Mouse (Mus musculus) cerebellum, adult 9-11 months (tissue): ENCODE data around the gene March1.

Experiments used
- DNase-seq: peaks from one replicate; pipeline ENCODE4 v3.0.0; 2022

Gene March1

DNA sequence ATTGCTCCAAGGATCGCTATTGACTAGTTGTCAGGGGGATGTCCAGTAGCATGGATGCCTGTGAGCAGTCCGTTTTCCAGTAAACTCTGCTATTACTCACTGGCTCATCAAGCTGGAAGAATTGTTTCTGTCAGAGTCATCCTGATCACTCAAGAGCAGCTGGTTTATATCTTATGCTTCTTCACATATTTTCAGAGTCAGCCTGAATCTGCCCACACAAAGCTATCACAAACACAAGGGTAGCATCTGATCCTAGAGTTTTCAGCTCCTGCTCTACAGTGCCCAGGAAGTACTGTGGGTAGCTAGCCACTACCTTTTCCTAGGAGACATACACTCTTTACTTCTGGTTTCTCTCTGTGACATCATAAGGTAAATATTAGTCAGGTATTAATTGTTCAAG is 405.1 kb downstream of the March1 start:
- no peak for DNase-seq

DNA sequence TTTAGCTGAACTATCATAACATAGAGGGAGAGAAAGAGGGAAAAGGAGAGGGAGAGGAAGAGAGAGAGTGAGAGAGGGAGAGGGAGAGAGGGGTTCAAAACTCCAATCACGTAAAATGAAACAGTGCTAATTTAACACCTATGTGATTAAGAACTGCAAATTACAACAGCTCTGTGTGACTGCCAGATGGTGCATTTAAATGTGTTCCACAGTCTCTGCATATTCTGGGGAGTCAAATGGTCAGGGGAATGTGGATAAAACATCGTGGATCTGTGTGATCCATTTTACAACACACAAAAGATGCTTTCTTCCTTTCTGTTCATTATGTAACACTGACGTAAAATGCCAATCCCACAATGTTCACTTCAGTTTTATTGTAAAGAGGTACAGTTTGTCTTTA is 416.0 kb downstream of the March1 start:
- no peak for DNase-seq

DNA sequence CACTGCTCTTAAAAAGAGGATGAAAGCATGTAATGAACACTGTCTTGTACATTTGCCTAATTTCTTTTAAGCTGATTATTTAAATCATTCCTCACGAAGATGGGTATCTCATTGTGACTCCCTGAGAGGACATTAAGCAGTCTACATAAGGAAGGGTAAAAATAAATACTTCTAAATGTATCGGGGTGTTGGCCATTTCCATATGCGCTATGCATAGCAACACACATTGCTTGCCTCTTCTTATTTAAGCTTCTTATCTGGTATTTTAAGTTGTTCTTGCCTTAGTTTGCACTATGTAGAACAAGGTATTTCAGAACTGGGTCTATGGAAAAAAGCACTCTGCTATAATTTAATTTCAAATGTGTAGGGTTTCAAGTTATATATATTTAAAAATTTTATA is 416.7 kb downstream of the March1 start:
- no peak for DNase-seq

DNA sequence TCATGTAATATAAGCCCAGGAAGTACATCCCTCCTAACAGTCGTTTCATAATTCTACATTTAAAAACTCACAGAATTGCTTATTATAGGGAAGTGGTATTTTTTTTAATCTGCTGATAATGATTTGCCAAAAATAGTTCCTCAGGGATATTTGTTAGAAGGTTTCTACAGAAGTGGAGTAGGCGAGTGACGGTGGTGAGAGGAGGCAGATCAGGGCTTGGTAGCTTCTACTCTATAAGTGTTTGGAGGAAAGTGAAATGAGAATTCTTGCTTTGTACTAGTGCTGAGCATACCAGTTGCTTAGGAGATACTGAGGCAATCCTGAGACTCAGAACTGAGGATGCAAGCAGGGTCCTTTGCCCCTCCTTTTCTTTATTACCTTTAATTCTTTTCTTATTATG is 476.5 kb downstream of the March1 start:
- no peak for DNase-seq

DNA sequence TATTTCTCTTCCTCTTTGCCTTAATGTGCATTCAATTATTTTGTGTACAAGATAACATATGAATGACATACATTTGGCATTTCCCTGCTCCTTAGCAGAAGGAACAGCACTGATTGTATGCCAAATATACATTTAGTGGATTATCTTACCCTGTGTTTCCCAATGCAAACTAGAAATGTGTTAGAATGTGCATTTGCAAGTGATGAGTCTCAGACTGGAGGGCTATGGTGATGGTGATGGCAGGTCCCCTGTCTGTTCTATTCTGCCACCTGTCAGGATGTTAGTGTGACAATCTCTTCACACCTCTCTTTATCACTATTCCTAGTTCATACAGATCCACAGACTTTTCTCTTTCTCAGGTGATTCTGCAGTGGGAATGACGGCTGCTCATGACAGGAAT is 480.4 kb downstream of the March1 start:
- no peak for DNase-seq

DNA sequence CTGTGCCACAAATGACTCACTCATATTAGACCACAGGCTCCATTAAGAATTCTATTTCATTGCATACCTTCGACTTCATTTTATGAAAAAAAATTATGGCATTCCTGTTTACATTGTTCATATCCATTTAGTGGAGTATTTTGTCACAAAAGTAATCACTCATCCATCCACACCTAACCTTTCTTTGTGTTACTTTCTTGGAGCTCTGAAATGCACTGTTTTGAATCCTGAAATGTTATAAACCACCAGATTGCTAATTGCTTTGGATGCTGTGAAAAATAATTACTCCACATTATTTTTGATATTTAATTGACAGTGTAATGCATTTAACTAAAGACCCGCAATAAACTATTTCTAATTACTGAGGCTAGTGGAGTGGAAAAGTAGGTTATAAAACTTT is 501.6 kb downstream of the March1 start:
- DNase-seq, result no peak

DNA sequence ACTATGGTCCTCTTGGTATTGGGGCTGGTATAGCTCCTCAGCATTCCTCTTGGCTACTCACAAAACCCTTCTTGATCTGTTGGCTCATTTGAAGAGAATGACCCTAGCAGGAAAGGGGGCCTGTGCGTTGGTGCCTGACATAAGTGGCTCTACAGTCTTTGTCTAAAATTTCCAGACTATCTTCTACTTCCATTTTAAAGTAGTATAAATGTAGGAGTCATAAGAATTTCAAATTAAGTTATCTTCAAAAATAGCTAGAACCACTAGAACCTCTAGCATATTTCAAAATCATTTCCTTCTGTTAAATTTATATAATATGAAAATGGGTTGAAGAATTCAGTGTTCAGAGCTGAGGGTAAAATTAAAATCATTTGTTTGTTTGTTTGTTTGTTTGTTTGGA is 541.9 kb downstream of the March1 start:
- no peak for DNase-seq

DNA sequence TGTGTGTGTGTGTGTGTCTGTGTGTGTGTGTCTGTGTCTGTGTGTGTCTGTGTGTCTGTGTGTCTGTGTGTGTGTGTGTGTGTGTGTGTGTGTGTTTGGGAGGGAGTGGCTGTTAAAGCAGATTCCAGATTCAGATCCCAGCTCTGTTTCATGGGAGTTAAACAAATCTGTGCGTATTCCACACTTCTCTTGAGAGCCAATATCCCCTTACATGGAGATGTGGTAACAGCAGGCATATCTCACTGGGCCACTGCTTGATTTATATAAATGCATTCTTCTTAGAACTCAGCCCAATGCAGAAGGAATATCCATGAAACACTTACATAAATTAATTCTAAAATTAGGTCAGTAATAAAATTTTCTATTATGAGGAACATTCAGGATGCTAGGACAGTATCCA is 549.1 kb downstream of the March1 start:
- DNase-seq, result no peak

DNA sequence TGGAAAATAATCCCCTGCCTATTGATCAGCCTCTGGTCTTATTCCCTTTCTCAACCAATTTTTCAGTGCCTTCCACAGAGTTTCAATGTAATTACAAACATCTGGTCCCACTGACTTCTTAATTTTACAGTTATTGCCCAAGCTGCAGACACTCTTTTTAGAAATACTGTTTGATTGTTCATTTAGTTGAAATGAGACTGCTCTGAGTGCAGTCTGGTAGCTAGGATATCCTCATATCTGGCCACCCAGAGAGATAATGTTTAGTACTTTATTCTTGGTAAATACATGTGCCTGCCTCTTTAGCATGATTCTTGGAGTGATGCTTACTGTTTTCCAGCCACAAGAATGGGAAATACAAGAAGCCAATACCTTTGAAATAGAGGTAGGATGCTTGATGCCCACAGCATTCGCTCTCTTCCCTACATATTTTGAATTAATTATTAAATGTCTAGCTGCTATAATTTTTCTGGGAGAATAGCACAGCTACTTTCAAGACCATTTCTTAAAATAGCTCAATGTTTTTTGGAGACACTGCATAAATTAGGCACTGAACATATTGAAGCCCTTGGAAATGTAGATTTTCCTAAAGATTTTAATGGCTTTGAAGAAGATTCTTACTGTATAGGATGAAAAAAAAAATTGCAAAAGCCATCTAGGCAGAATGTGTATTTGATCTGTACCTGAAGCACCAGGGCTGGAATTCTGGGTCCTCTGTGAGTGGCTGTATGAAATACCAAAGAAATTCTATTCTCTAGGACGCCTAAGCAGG is 549.9 kb downstream of the March1 start:
- no peak for DNase-seq

DNA sequence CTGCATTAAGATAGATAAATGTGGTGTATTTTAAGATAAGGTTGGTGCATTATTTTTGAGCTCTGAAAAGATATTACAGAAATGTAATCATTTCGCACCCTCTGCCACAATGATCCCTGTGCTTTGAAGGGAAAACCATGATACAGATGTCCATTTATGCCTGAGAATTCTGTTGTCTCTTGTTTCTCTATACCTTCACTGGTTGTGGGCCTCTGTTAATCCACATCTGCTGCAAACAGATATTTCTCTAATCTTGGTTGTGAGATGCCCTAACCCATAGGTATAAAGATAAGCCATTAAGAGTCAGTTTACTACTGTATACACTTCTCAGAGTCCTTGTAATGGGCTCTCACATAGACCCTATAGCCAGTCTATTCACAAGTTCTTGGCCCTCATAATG is 561.6 kb downstream of the March1 start:
- no peak for DNase-seq

DNA sequence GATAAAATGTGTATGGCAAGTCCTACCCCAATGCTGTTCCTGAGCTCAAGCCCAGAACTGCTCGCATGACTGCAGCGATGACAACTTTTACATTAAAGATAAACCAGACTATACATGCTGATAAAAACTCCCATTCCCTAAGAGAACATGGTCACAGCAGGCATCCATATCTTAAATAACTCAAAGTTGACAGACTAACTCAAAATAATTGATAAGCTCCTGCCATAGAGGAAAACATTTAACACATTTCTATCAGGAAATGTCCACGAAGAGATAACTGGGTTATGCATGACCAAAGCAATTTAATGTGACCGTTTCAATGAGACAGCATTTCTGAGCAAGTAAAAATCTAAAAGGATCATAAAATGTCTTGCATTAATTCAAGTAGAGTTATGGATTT is 563.6 kb downstream of the March1 start:
- DNase-seq, result no peak

DNA sequence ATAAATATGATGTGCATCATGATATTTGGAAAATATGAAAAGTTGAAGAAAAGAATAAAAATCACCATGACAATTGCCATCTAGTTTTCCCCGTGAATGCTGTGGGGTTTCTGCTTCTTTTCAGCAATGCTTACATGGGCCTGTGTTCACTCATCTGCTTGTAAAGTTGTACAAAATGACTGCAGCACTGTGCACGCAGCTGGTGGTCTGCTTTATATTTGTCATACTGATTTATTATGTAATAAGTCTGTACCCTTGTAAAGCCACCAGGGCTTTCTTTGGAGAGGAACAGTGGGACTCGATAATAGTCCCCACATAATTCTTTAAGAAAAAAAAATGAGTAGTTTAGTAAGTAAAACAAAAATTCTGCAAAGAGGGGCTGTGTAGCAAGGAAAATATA is 564.6 kb downstream of the March1 start:
- DNase-seq, result no peak

DNA sequence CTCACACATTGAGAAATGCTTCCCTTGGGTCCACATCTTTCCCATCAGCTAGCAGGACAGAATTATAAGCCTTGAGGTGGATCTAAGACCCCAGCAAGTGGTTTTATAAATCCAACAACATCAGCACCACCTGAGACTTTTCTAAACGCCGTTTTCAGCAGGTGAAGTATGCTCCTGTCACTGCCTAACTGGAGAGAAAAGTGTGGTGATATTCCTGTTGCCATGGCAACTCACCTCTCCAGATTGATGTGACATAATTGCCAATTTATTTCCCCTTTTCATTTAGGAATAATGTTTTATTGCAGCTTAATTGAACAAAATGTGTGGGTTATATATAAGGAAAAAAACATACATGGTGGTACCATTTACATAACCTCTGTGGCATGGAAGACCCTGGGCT is 565.8 kb downstream of the March1 start:
- DNase-seq, result no peak

DNA sequence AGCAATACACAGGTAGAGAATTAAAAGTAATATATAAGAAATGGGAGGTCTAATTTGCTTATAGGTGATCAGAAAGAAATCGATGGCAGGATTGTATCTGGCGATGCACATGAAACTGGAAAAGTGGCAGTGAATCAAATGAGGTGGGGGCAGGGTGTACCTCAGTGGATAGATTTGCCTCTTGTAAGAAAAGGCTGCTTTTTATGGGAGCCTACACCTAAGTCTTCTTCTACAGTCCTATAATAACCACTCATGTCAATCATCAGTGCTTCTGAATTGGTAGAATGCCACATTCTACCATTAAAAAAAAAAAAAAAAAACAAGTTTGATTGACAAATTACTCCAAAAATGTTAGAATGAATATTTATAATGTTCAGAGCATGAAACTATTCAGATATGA is 567.5 kb downstream of the March1 start:
- no peak for DNase-seq

DNA sequence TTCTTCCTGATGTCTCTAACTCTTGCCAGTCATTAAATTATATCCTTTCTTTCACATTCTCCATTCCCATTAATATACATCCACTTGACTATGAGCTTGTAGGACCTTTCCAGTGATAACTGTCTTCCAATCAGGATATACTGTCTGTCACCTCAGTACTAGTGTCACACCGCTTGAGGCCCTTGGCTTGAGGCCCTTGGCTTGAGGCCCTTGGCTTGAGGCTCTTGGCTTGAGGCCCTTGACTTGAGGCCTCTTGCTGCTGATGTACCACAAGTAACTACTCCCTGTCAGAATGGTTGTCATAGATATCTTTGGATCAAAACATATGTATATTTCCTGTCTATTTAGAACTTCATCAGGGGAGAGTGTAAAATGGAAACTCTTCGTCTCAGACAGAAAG is 576.7 kb downstream of the March1 start:
- DNase-seq, result no peak

DNA sequence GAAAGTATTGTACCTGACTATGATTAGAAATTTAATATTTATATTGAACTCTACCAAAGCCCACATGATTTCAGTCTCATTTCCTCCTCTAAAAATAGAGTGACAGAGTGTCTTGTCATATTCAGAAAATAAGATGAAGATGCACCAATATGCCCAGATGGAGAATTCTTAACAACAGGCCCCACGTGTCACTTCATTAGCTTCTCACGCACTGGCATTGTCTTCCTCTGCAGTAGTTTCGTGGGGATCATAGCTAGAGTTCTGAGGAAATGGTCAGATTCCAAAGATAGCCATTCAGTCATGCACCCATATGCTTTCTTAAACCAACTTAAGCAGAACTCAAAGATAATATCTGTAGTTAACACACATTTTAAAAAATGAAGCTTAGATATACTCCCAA is 582.5 kb downstream of the March1 start:
- no peak for DNase-seq

DNA sequence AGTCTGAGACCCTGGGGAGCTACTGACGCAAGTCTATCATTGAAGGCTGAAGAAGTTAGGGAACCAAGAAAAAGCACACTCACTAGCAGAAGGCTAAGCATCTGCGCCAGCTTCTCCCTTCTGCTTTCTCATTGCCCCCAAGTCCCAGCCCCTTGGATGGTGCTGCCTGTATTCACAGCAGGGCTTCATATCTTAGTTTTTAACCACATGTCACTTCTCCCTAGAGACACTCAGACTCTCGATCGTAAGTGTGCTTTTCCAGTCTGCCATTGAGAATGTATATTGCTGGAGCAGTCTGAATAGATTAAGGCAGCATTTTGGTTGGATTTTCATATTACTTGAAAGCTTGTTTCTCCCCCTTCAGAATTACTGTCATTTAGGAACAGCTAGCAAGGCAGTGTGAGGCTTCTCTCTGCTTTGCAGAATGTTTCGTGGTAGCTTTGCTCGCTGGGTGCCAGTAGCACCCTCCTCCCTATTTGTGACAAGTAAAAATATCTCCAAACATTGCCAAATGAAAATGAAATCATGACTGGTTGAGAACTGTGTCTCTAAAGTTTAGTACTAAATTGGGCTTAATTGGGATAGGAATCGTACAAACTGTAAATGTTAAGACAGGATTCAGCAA is 586.2 kb downstream of the March1 start:
- DNase-seq, result no peak

DNA sequence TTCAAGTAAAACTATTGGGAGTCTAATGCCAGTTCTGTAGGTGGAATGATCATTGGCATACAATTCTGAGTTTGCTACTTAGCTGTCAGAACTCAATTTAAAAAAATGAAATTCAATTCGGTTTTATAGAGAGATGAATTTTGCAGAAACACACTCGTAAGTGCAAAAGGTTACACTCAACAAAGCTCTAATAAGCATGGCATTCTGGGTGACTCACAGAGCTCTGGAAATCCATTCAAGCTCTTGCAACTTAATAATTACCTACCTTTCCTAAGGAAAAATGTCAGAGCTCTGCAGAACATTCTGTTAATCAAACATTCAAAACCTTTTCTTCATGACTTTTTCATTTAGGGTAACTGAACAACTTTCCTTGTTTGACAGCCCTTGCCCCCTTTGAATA is 591.9 kb downstream of the March1 start:
- DNase-seq, result no peak

DNA sequence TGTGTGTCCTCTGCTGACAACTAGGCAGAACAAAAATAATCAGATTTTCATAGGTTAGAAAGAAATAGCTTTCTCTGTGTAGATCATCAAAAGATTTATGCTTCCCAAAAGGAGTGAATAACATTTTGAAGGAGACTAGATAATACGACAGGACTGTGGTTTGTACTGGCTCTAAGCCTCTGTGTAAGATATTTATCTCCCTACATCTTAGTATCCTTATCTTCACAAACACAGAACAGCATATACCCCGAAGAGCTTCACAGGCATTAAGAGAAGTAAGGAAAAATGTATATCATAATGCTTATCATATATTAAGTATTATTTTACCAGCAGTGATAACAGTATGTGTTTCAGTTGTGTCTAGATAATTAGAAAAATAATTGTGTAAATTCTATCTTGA is 592.6 kb downstream of the March1 start:
- no peak for DNase-seq

DNA sequence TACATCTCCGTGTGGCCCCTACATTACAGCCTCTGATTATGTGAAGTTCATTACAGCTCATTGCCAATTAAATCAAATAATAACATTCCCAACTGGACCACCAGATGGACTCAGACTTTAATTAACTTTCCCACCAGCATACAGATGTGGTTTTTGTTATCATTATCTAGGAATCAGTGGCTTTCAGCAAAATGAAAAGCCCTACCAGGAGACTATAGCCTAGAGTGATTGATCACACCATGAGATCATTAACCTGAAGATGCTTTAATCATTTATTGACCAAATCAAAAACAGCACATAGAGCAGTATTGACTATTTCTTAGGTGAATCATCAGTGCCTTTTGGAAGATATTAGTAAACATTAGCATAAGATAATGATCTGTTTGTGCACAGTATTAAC is 602.3 kb downstream of the March1 start:
- DNase-seq, result no peak

DNA sequence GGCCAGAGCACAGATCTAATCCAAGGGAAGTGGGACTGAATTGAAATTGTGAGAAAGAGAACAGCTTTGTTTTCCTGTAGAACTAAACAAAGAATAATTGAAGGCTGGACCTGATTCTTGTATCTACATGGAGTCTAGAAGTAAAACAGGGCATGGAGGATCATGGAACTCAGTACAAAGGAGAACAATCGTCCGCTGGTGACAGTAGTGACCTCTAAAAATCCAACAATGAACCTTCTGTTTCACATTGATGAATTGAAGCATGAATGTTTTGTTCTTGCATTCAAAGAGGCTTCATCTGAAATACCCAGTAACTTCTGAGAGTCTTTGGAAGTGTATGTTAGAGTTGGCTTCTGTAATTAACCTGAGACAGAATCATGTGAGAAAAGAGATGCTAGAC is 612.2 kb downstream of the March1 start:
- DNase-seq, result no peak

DNA sequence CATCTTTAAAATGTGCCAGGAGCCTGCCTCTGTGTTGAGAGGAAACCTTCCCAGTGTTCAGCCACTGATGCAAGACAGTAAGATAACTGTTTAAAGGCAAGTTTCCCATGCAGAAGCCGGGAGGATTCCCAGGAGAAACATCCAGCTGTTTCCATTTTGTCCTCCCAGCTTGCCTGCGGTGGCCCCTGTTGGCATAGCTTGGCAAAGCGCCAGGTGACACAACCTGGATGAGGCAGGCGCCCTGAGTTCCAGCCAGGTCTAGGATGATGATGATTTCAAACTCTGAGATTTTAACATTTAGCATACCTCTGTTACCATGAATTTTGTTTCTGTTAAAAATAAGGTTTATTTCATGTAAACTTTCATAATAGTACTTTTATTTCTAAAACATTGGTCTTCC is 651.8 kb downstream of the March1 start:
- no peak for DNase-seq

DNA sequence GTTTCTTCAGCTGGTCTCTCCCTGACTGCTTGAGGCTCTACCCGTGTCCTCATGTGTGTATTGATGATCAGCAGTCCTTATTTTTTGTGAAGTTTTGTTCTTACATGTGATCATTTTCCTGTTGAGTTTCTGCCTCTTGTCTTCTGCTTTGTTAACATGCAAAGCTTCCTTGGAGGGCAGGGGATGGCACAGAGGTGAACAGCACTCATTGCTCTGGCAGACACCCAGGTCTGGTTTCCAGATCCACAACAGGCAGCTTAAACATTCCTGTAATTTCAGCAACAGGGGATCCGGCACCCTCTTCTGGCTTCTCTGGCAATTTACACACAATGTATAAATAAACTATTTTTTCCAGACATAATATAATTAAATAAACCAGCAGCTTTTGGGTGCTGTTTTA is 652.4 kb downstream of the March1 start:
- DNase-seq, result no peak

DNA sequence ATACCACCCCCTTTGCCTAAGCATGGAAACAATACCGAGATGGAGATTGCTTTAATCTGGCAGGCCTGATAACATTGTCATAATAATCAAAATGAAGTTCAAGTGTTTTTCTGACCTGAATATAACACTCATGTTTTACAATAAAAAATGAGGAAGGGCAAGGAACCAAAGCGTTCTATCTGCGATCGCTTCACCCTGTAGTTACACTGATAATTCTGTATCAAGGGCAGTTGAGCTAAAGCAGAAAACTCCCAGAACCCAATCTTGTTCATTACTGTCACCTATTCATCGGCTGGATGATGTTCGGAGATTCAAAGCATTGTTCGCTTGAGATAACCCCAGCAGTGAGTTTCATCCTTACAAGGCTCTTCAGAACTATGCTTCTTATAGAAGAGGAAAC is 700.1 kb downstream of the March1 start:
- DNase-seq, result no peak
